Mouse (Mus musculus) embryonic stem cell, embryonic (primary cell): ENCODE measurements around the gene M6pr.

Experiments
- CTCF ChIA-PET, 4 experiments: fragments of 300-600 bp in 2 of 4; fragments of 350-600 bp in 2 of 4; sonication (Branson Sonifier 250); formaldehyde crosslinking; loops; one replicate each; lab custom pipeline; 2022; ENCODE audit warnings: inconsistent platforms in 2 of 4; lab: Charles Lee
- POLR2A ChIA-PET, 4 experiments: fragments of 300-600 bp in 2 of 4; fragments of 350-600 bp in 2 of 4; sonication (Branson Sonifier 250); formaldehyde crosslinking; loops; one replicate each; lab custom pipeline; 2022; ENCODE audit warnings: antibody characterized with exemption in 4 of 4, inconsistent platforms in 1 of 4; lab: Charles Lee

Gene M6pr

GRCm38 (mm10) chr6:122308505-122309393 is at the start of gene M6pr:
TSS of gene M6pr (plus strand) at chr6:122308720.
- POLR2A ChIA-PET = interaction anchor here (0.6 to 3.2 kb wide), 57 partner anchors 9 to 1486 kb away, joined by 3 to 74 read pairs (median 4); partner anchors contain the start of genes Phc1 (in 4 of the 4), Atp6v1e1 (in 1 of the 4) and Dppa3 (in 1 of the 4)
- CTCF ChIA-PET = interaction anchor here (0.6 to 1.6 kb wide), 30 partner anchors 9 to 800 kb away, joined by 3 to 11 read pairs (median 4); partner anchors contain the start of gene Phc1 (in 1 of the 4)

- ChIA-PET CTCF (interaction anchor here in 2 of 4 experiments (0.5 to 1.0 kb wide), 2 partner anchors 294 to 364 kb away, joined by 3 to 5 read pairs; partner anchors contain the start of gene Dppa3 (in 1 of the 2)), POLR2A (no interaction called here)
These were observed 46.0 kb upstream of the M6pr start for GRCm38 (mm10) chr6:122262543-122262942.

- ChIA-PET CTCF (no interaction called here), POLR2A (no interaction called here)
These were observed 40.0 kb upstream of the M6pr start for GRCm38 (mm10) chr6:122268561-122268960.

GRCm38 (mm10) chr6:122269170-122269569 is 39.4 kb upstream of the M6pr start:
- ChIA-PET CTCF (no interaction called here), POLR2A (no interaction called here)

GRCm38 (mm10) chr6:122270152-122270551 is 38.4 kb upstream of the M6pr start:
- POLR2A ChIA-PET = no interaction called here
- CTCF ChIA-PET = interaction anchor here in 1 of 4 experiments (1.2 kb wide), 1 partner anchor 12 kb away, joined by 4 read pairs; no protein-coding TSS in a partner anchor

- ChIA-PET POLR2A (no interaction called here), CTCF (interaction anchor here in 2 of 4 experiments (0.6 to 1.0 kb wide), 3 partner anchors 11 to 16 kb away, joined by 3 to 4 read pairs (median 3); no protein-coding TSS in a partner anchor)
These were observed 34.0 kb upstream of the M6pr start for GRCm38 (mm10) chr6:122274546-122274945.

GRCm38 (mm10) chr6:122276565-122276964 is 32.0 kb upstream of the M6pr start:
- ChIA-PET POLR2A (interaction anchor here in 1 of 4 experiments (0.9 kb wide), 1 partner anchor 192 kb away, joined by 3 read pairs; no protein-coding TSS in a partner anchor), CTCF (no interaction called here)

GRCm38 (mm10) chr6:122282782-122283181 is 25.7 kb upstream of the M6pr start, which contains the start of gene Klrg1:
TSS of gene Klrg1 (minus strand) at chr6:122282882.
- POLR2A ChIA-PET = no interaction called here
- CTCF ChIA-PET = interaction anchor here in 1 of 4 experiments (0.6 kb wide), 1 partner anchor 320 kb away, joined by 3 read pairs; no protein-coding TSS in a partner anchor

- ChIA-PET CTCF (no interaction called here), POLR2A (no interaction called here)
These were observed 25.1 kb upstream of the M6pr start for GRCm38 (mm10) chr6:122283429-122283828.

GRCm38 (mm10) chr6:122284304-122284703 is 24.2 kb upstream of the M6pr start:
- ChIA-PET POLR2A (no interaction called here), CTCF (interaction anchor here in 1 of 4 experiments (0.5 kb wide), 1 partner anchor 41 kb away, joined by 5 read pairs; no protein-coding TSS in a partner anchor)

GRCm38 (mm10) chr6:122284823-122285222 is 23.7 kb upstream of the M6pr start:
- ChIA-PET CTCF (interaction anchor here in 1 of 4 experiments (0.5 kb wide), 1 partner anchor 40 kb away, joined by 5 read pairs; no protein-coding TSS in a partner anchor), POLR2A (no interaction called here)

- ChIA-PET CTCF (interaction anchor here in 1 of 4 experiments (1.4 kb wide), 1 partner anchor 20 kb away, joined by 4 read pairs; the partner anchor contains the start of gene M6pr), POLR2A (no interaction called here)
These were observed 20.3 kb upstream of the M6pr start for GRCm38 (mm10) chr6:122288263-122288662.

- POLR2A ChIA-PET = no interaction called here
- CTCF ChIA-PET = interaction anchor here in 2 of 4 experiments (1.0 to 1.1 kb wide), 2 partner anchors 8 to 16 kb away, joined by 3 read pairs; no protein-coding TSS in a partner anchor
These were observed 19.2 kb upstream of the M6pr start for GRCm38 (mm10) chr6:122289313-122289712.

- ChIA-PET CTCF (interaction anchor here in 2 of 4 experiments (0.6 to 1.1 kb wide), 3 partner anchors 15 to 323 kb away, joined by 3 to 4 read pairs (median 3); no protein-coding TSS in a partner anchor), POLR2A (interaction anchor here in 1 of 4 experiments (0.9 to 1.3 kb wide), 2 partner anchors 12 to 53 kb away, joined by 3 read pairs; no protein-coding TSS in a partner anchor)
These were observed 18.3 kb upstream of the M6pr start for GRCm38 (mm10) chr6:122290253-122290652.

- CTCF ChIA-PET = interaction anchor here in 1 of 4 experiments (0.7 to 1.1 kb wide), 2 partner anchors 13 to 376 kb away, joined by 3 to 5 read pairs; no protein-coding TSS in a partner anchor
- POLR2A ChIA-PET = interaction anchor here in 1 of 4 experiments (1.3 kb wide), 1 partner anchor 52 kb away, joined by 3 read pairs; no protein-coding TSS in a partner anchor
These were observed 17.3 kb upstream of the M6pr start for GRCm38 (mm10) chr6:122291264-122291663.

GRCm38 (mm10) chr6:122291735-122292134 is 16.8 kb upstream of the M6pr start:
- CTCF ChIA-PET = interaction anchor here in 2 of 4 experiments (0.6 to 1.8 kb wide), 4 partner anchors 13 to 375 kb away, joined by 3 to 5 read pairs (median 4); partner anchors contain the start of gene M6pr (in 1 of the 2)
- POLR2A ChIA-PET = interaction anchor here in 1 of 4 experiments (0.7 to 1.3 kb wide), 2 partner anchors 51 to 1126 kb away, joined by 3 read pairs; no protein-coding TSS in a partner anchor

- ChIA-PET POLR2A (interaction anchor here in 2 of 4 experiments (0.7 to 1.1 kb wide), 2 partner anchors 16 to 1126 kb away, joined by 3 to 4 read pairs; partner anchors contain the start of gene M6pr (in 1 of the 2)), CTCF (interaction anchor here in 2 of 4 experiments (0.6 to 1.8 kb wide), 4 partner anchors 12 to 375 kb away, joined by 3 to 5 read pairs (median 4); partner anchors contain the start of gene M6pr (in 1 of the 2))
These were observed 16.3 kb upstream of the M6pr start for GRCm38 (mm10) chr6:122292184-122292583.

- ChIA-PET POLR2A (interaction anchor here in 2 of 4 experiments (0.8 to 1.1 kb wide), 2 partner anchors 15 to 47 kb away, joined by 4 to 6 read pairs; partner anchors contain the start of genes M6pr (in 1 of the 2) and Phc1 (in 1 of the 2)), CTCF (interaction anchor here in 2 of 4 experiments (0.6 to 1.8 kb wide), 4 partner anchors 12 to 1005 kb away, joined by 3 to 8 read pairs (median 4); partner anchors contain the start of gene M6pr (in 1 of the 2))
These were observed 15.4 kb upstream of the M6pr start for GRCm38 (mm10) chr6:122293121-122293520.
